Mouse (Mus musculus) adrenal gland, postnatal 36 days (tissue): ENCODE results near the gene Nagk. TPM values are rescaled to one million over a fixed set of nuclear protein-coding genes. Genes with fewer than 3 reads are reported as not detected.
"Not testable (repeated sequence)": the region's sequence is repeated elsewhere in the genome, so short reads cannot be mapped to it uniquely, and the experiment has no call there.

Experiments
- DNase-seq, 2 experiments: peaks; one replicate each; pipeline ENCODE4 v3.0.0; 2021; ENCODE audit warnings: mixed read lengths in 1 of 2
- total RNA-seq, 2 experiments: library from RNA; stranded (reverse); gene quantifications; 2 replicates each; pipeline ENCODE4 v1.2.3; 2021

Nagk gene
- total RNA-seq, 2 experiments from 2014 or later = 48.2 to 56.7 TPM

- DNase-seq = peak in 1 of 2 experiments; percentile 16
Measured at GRCm38 (mm10) chr6:83802846-83803245, 8.1 kb downstream of the Nagk start.

GRCm38 (mm10) chr6:83815801-83816200, 21.0 kb downstream of the Nagk start:
- DNase-seq = no peak

GRCm38 (mm10) chr6:83818996-83819395, 24.2 kb downstream of the Nagk start:
- no peak for DNase-seq

- DNase-seq = no peak
Measured at GRCm38 (mm10) chr6:83820727-83821515, 26.1 kb downstream of the Nagk start.

- no peak for DNase-seq
Measured at GRCm38 (mm10) chr6:83821856-83822255, 27.1 kb downstream of the Nagk start.

- DNase-seq = peak in 1 of 2 experiments; percentile 2
Measured at GRCm38 (mm10) chr6:83830941-83831605, 36.3 kb downstream of the Nagk start.

GRCm38 (mm10) chr6:83831606-83832123, 36.9 kb downstream of the Nagk start, which contains the start of gene Paip2b:
TSS of gene Paip2b (minus strand) at chr6:83831741.
- peak; percentile 97 to 99 for DNase-seq

- not testable (repeated sequence) for DNase-seq
Measured at GRCm38 (mm10) chr6:83832393-83832792, 37.6 kb downstream of the Nagk start.

GRCm38 (mm10) chr6:83836826-83837225, 42.0 kb downstream of the Nagk start:
- no peak for DNase-seq

- DNase-seq = no peak
Measured at GRCm38 (mm10) chr6:83838046-83838445, 43.3 kb downstream of the Nagk start.

- DNase-seq = no peak
Measured at GRCm38 (mm10) chr6:83840086-83840485, 45.3 kb downstream of the Nagk start.

GRCm38 (mm10) chr6:83844913-83845312, 50.1 kb downstream of the Nagk start:
- DNase-seq = no peak

GRCm38 (mm10) chr6:83846141-83846540, 51.4 kb downstream of the Nagk start:
- DNase-seq = no peak

GRCm38 (mm10) chr6:83849446-83849845, 54.7 kb downstream of the Nagk start:
- peak; percentile 9 to 24 for DNase-seq

Other genes starting within 250 kb of the Nagk start
- 10 to 100 TPM; 21.3 to 22.0 TPM for gene Stambp, start 222.3 kb upstream of the Nagk start, total RNA-seq
- gene Clec4f, start 138.8 kb upstream of the Nagk start, total RNA-seq = not detected
- under 1 TPM in 1 of 2 experiments, not detected in 1; 0.20 TPM for gene Cd207, start 117.1 kb upstream of the Nagk start, total RNA-seq
- gene Vax2, start 83.7 kb upstream of the Nagk start, total RNA-seq = not detected
- gene Atp6v1b1, start 52.0 kb upstream of the Nagk start, total RNA-seq = not detected
- not detected for gene Ankrd53, start 32.3 kb upstream of the Nagk start, total RNA-seq
- 100 to 1,000 TPM; 135 to 214 TPM for gene Tex261, start 19.2 kb upstream of the Nagk start, total RNA-seq
- 10 to 100 TPM; 30.7 to 31.1 TPM for gene Paip2b, start 36.8 kb downstream of the Nagk start, total RNA-seq
- gene Zfp638, start 72.1 kb downstream of the Nagk start, total RNA-seq = 100 to 1,000 TPM in 1 of 2 experiments, 10 to 100 TPM in 1; 89.5 to 100 TPM
- 10 to 100 TPM; 47.5 to 51.0 TPM for gene Dysf, start 213.6 kb downstream of the Nagk start, total RNA-seq